Mouse (Mus musculus) embryo, embryonic 10.5 days (tissue): Measurements from ENCODE around the gene Gdf15.

ENCODE experiments used
- DNase-seq: peaks from one replicate; pipeline ENCODE4 v3.0.0-alpha.2; 2015; ENCODE audit warnings: low spot score

Gdf15 gene

GRCm38 (mm10) chr8:70656193-70656790, 24.0 kb upstream of the Gdf15 start:
- DNase-seq, result peak; percentile 70

- peak; percentile 69 for DNase-seq
Measured at GRCm38 (mm10) chr8:70655469-70655868, 23.2 kb upstream of the Gdf15 start.

GRCm38 (mm10) chr8:70654121-70654520, 21.9 kb upstream of the Gdf15 start:
- no peak for DNase-seq

GRCm38 (mm10) chr8:70653226-70653625, 21.0 kb upstream of the Gdf15 start:
- DNase-seq, result peak; percentile 69

GRCm38 (mm10) chr8:70650351-70650750, 18.1 kb upstream of the Gdf15 start:
- DNase-seq, result no peak

GRCm38 (mm10) chr8:70649324-70649723, 17.1 kb upstream of the Gdf15 start:
- no peak for DNase-seq

- no peak for DNase-seq
Measured at GRCm38 (mm10) chr8:70648921-70649320, 16.7 kb upstream of the Gdf15 start.

GRCm38 (mm10) chr8:70648164-70648442, 15.8 kb upstream of the Gdf15 start:
- DNase-seq, result no peak

- peak; percentile 77 for DNase-seq
Measured at GRCm38 (mm10) chr8:70647343-70648163, 15.3 kb upstream of the Gdf15 start.

- no peak for DNase-seq
Measured at GRCm38 (mm10) chr8:70646775-70647174, 14.5 kb upstream of the Gdf15 start.

- DNase-seq, result no peak
Measured at GRCm38 (mm10) chr8:70646369-70646768, 14.1 kb upstream of the Gdf15 start.

GRCm38 (mm10) chr8:70645501-70646224, 13.4 kb upstream of the Gdf15 start:
- no peak for DNase-seq

- no peak for DNase-seq
Measured at GRCm38 (mm10) chr8:70644065-70644464, 11.8 kb upstream of the Gdf15 start.

GRCm38 (mm10) chr8:70643019-70643418, 10.8 kb upstream of the Gdf15 start:
- DNase-seq, result no peak

- no peak for DNase-seq
Measured at GRCm38 (mm10) chr8:70638752-70639151, 6.5 kb upstream of the Gdf15 start.

- no peak for DNase-seq
Measured at GRCm38 (mm10) chr8:70636838-70637237, 4.6 kb upstream of the Gdf15 start.

- DNase-seq, result no peak
Measured at GRCm38 (mm10) chr8:70635527-70635926, 3.3 kb upstream of the Gdf15 start.

GRCm38 (mm10) chr8:70634066-70634465, 1.8 kb upstream of the Gdf15 start:
- DNase-seq, result no peak

GRCm38 (mm10) chr8:70631436-70631835, 820 bp downstream of the Gdf15 start:
- no peak for DNase-seq

GRCm38 (mm10) chr8:70630532-70631381, 1.5 kb downstream of the Gdf15 start:
- peak; percentile 64 for DNase-seq

GRCm38 (mm10) chr8:70629574-70630531, 2.4 kb downstream of the Gdf15 start:
- DNase-seq, result peak; percentile 91
